Mouse (Mus musculus): ENCODE data around the gene Pip5k1c. TPM values are rescaled to one million over a fixed set of nuclear protein-coding genes. Genes with fewer than 3 reads are reported as not detected.
A peak's percentile ranks its signal among the peaks of the same experiment; 100 is the strongest.

Pip5k1c gene
- polyA plus RNA-seq, 1 experiment from 2014 or later = 74.9 TPM

DNA sequence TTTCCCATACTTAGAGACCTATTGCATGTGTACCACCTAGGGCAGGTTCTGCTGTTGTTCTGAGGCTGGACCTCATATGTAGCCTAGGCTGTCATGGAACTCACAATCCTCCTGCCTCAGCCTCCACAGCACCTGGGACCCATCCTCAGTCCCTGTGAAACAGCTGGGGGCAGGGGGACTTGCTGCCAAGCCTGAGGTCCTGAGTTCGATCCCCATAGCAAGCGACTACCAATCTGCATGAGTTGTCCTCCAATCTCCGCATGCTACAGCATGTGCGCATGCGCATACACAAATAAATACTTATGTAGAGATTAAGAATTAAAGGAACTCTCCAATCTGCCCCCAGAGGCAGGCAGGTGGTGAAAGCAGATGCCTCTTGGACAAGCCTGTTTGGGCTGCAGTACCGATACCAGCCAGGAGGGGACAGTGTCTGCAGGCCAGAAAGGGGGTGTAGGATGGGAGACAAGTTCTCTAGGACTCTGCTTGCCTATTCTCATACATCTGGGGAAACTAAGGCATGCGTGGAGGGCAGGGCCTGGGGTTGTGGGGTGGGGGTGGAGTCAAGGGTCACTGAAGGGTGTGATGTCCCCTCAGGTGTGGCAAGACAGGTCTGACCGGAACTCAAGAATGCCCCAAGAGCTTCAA is 5.1 kb upstream of the Pip5k1c start:
- WGBS = 60% methylated on average over 8 of the region's 8 CpGs
- no peak overlapping the region for H3K4me3 ChIP-seq (ENCODE audit: low read depth, low read length)

GRCm38 (mm10) chr10:81288601-81289000 is 4.2 kb upstream of the Pip5k1c start:
- H3K4me1 ChIP-seq (replicated peaks; ENCODE audit: control insufficient read depth, insufficient read depth, low read length) = peaks cover 7% of the 10 kb centered on the region; the same call in 1 of the 2 replicates
- H3K27me3 ChIP-seq (ENCODE audit: control insufficient read depth, insufficient read depth, low read length) = peaks cover 31% of the 10 kb centered on the region
- no peak overlapping the region for H3K27ac ChIP-seq (ENCODE audit: low read depth, low read length)
- H3K4me2 ChIP-seq (ENCODE audit: low read depth, low read length, severe bottlenecking) = no peak overlapping the region
- DNase-seq (ENCODE audit: low spot score) = no peak
- H3K36me3 ChIP-seq (ENCODE audit: control insufficient read depth, insufficient read depth, low read length) = no peaks in the 10 kb centered on the region
- ATAC-seq (replicated peaks; ENCODE audit: low FRiP score) = no peak
- no peak overlapping the region for H3K4me3 ChIP-seq (ENCODE audit: low read depth, low read length)
- 34% methylated on average over 6 of the region's 6 CpGs for WGBS
- no peak overlapping the region; the same call in 1 of the 2 replicates for H3K9ac ChIP-seq (ENCODE audit: low read length)
- no peaks in the 10 kb centered on the region for H3K9me3 ChIP-seq (ENCODE audit: control insufficient read depth, low read length)

More for the DNA sequence above, 5.1 kb upstream of the Pip5k1c start:
- Histone ChIP-seq H3K27ac (ENCODE audit: low read depth, low read length) (no peak overlapping the region), H3K9ac (ENCODE audit: low read length) (no peak overlapping the region), H3K36me3 (ENCODE audit: control insufficient read depth, insufficient read depth, low read length) (no peaks in the 10 kb centered on the region), H3K4me1 (replicated peaks; ENCODE audit: control insufficient read depth, insufficient read depth, low read length) (peaks cover 5% of the 10 kb centered on the region; the same call in 1 of the 2 replicates), H3K9me3 (ENCODE audit: control insufficient read depth, low read length) (no peaks in the 10 kb centered on the region), H3K4me2 (ENCODE audit: low read depth, low read length, severe bottlenecking) (no peak overlapping the region), H3K27me3 (ENCODE audit: control insufficient read depth, insufficient read depth, low read length) (peaks cover 32% of the 10 kb centered on the region)
- DNase-seq (ENCODE audit: low spot score) = peak; percentile 79
- ATAC-seq (replicated peaks; ENCODE audit: low FRiP score) = no peak

DNA sequence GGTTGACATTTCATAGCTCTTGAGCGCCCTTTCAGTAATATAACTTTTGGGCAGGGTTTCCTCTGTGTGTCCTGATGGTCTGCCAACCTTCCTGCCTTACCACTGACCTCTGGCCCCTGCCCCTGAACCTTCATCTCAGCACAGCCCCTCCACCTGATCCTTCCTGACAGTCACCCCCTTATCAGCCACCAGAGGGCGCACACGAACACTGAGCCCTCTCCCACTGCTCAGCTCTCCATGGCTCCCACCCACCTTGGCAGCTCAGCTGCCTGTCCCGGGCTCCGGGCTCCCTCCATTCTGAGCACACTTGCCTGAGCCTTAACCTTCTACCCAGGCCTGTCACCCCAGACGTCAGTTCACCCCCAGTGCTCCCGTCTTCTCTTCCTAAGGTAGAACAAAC is 3.5 kb upstream of the Pip5k1c start:
- H3K27ac ChIP-seq (ENCODE audit: low read depth, low read length) = no peak overlapping the region
- H3K36me3 ChIP-seq (ENCODE audit: control insufficient read depth, insufficient read depth, low read length) = no peaks in the 10 kb centered on the region
- H3K9me3 ChIP-seq (ENCODE audit: control insufficient read depth, low read length) = no peaks in the 10 kb centered on the region
- ATAC-seq (replicated peaks; ENCODE audit: low FRiP score) (no peak), DNase-seq (ENCODE audit: low spot score) (peak; percentile 82)
- WGBS = 6% methylated on average over 7 of the region's 7 CpGs
- H3K4me3 ChIP-seq (ENCODE audit: low read depth, low read length) = no peak overlapping the region
- peaks cover 29% of the 10 kb centered on the region for H3K27me3 ChIP-seq (ENCODE audit: control insufficient read depth, insufficient read depth, low read length)
- H3K9ac ChIP-seq (ENCODE audit: low read length) = no peak overlapping the region
- peaks cover 13% of the 10 kb centered on the region; the same call in 1 of the 2 replicates for H3K4me1 ChIP-seq (replicated peaks; ENCODE audit: control insufficient read depth, insufficient read depth, low read length)
- no peak overlapping the region for H3K4me2 ChIP-seq (ENCODE audit: low read depth, low read length, severe bottlenecking)

GRCm38 (mm10) chr10:81289811-81290210 is 3.0 kb upstream of the Pip5k1c start:
- Histone ChIP-seq H3K27ac (ENCODE audit: low read depth, low read length) (no peak overlapping the region), H3K4me3 (ENCODE audit: low read depth, low read length) (no peak overlapping the region), H3K4me2 (ENCODE audit: low read depth, low read length, severe bottlenecking) (no peak overlapping the region), H3K36me3 (ENCODE audit: control insufficient read depth, insufficient read depth, low read length) (no peaks in the 10 kb centered on the region), H3K9me3 (ENCODE audit: control insufficient read depth, low read length) (no peaks in the 10 kb centered on the region), H3K4me1 (replicated peaks; ENCODE audit: control insufficient read depth, insufficient read depth, low read length) (peaks cover 17% of the 10 kb centered on the region; the same call in 1 of the 2 replicates), H3K9ac (ENCODE audit: low read length) (no peak overlapping the region), H3K27me3 (ENCODE audit: control insufficient read depth, insufficient read depth, low read length) (peaks cover 26% of the 10 kb centered on the region)
- no peak for ATAC-seq (replicated peaks; ENCODE audit: low FRiP score)
- 62% methylated on average over 14 of the region's 14 CpGs for WGBS
- DNase-seq (ENCODE audit: low spot score) = no peak

GRCm38 (mm10) chr10:81290698-81291460 is 1.9 kb upstream of the Pip5k1c start:
- H3K4me1 ChIP-seq (replicated peaks; ENCODE audit: control insufficient read depth, insufficient read depth, low read length) = peaks cover 18% of the 10 kb centered on the region; the same call in 1 of the 2 replicates
- 13% methylated on average over 24 of the region's 24 CpGs for WGBS
- no peak overlapping the region for H3K4me3 ChIP-seq (ENCODE audit: low read depth, low read length)
- no peak overlapping the region for H3K4me2 ChIP-seq (ENCODE audit: low read depth, low read length, severe bottlenecking)
- H3K27me3 ChIP-seq (ENCODE audit: control insufficient read depth, insufficient read depth, low read length) = peaks cover 20% of the 10 kb centered on the region
- DNase-seq (ENCODE audit: low spot score) (no peak), ATAC-seq (replicated peaks; ENCODE audit: low FRiP score) (no peak)
- H3K9ac ChIP-seq (ENCODE audit: low read length) = no peak overlapping the region
- no peaks in the 10 kb centered on the region for H3K9me3 ChIP-seq (ENCODE audit: control insufficient read depth, low read length)
- H3K27ac ChIP-seq (ENCODE audit: low read depth, low read length) = no peak overlapping the region
- no peaks in the 10 kb centered on the region for H3K36me3 ChIP-seq (ENCODE audit: control insufficient read depth, insufficient read depth, low read length)

DNA sequence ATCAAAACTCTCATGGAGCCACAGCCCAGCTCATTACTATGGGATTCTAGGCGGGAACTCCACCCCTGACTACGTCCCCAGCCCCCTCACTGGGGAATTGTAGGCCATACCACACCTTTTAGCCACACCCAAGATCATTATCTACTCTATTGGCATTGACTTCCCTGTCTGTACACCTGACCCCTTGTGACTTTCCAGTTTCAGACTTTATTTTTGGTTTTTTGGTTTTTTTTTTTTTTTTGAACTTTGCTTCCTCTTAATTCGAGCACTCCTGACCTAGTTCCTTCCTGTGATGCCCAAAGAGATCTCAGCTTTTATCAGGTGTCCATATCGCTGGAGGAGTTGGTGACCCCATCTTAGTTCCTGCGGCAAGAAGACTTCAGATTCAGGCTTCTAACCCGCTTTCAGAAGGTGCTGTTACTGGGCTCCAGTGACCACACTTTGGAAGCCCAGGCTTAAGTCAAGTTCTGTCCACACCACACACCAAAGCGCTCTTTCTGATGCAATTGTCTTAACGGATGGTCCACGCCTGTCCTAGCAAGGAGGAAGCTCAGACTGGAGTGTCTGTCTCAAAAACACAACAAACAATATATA is 1.2 kb upstream of the Pip5k1c start, which contains the start of gene Tjp3:
TSS of gene Tjp3 (minus strand) at position 71 of the 594 bp plus-strand sequence.
- DNase-seq (ENCODE audit: low spot score) (no peak), ATAC-seq (replicated peaks; ENCODE audit: low FRiP score) (no peak)
- H3K36me3 ChIP-seq (ENCODE audit: control insufficient read depth, insufficient read depth, low read length) = no peaks in the 10 kb centered on the region
- no peak within 1 kb of the TSS for H3K27ac ChIP-seq (ENCODE audit: low read depth, low read length)
- no peak within 1 kb of the TSS for H3K9ac ChIP-seq (ENCODE audit: low read length)
- H3K9me3 ChIP-seq (ENCODE audit: control insufficient read depth, low read length) = no peaks in the 10 kb centered on the region
- H3K27me3 ChIP-seq (ENCODE audit: control insufficient read depth, insufficient read depth, low read length) = peaks cover 20% of the 10 kb centered on the region
- 81% methylated on average over 9 of the region's 9 CpGs for WGBS
- no peak within 1 kb of the TSS for H3K4me2 ChIP-seq (ENCODE audit: low read depth, low read length, severe bottlenecking)
- peak within 1 kb of the TSS; percentile 82; the same call in 1 of the 2 replicates for H3K4me3 ChIP-seq (ENCODE audit: low read depth, low read length)
- H3K4me1 ChIP-seq (replicated peaks; ENCODE audit: control insufficient read depth, insufficient read depth, low read length) = peaks cover 18% of the 10 kb centered on the region; the same call in 1 of the 2 replicates

- no peak for DNase-seq (ENCODE audit: low spot score)
- Histone ChIP-seq H3K9ac (ENCODE audit: low read length) (peak overlapping the region; percentile 90), H3K4me3 (ENCODE audit: low read depth, low read length) (peak overlapping the region; percentile 82), H3K4me2 (ENCODE audit: low read depth, low read length, severe bottlenecking) (peak overlapping the region; percentile 95), H3K27ac (ENCODE audit: low read depth, low read length) (peak overlapping the region; percentile 65; the same call in 1 of the 2 replicates), H3K27me3 (ENCODE audit: control insufficient read depth, insufficient read depth, low read length) (peaks cover 20% of the 10 kb centered on the region), H3K9me3 (ENCODE audit: control insufficient read depth, low read length) (no peaks in the 10 kb centered on the region), H3K4me1 (replicated peaks; ENCODE audit: control insufficient read depth, insufficient read depth, low read length) (peaks cover 20% of the 10 kb centered on the region; the same call in 1 of the 2 replicates), H3K36me3 (ENCODE audit: control insufficient read depth, insufficient read depth, low read length) (no peaks in the 10 kb centered on the region)
- ATAC-seq (replicated peaks; ENCODE audit: low FRiP score) = peak; percentile 1; the same call in 1 of the 2 replicates
- 6% methylated on average over 25 of the region's 25 CpGs for WGBS
Measured at GRCm38 (mm10) chr10:81293334-81294030, 719 bp downstream of the Pip5k1c start.

DNA sequence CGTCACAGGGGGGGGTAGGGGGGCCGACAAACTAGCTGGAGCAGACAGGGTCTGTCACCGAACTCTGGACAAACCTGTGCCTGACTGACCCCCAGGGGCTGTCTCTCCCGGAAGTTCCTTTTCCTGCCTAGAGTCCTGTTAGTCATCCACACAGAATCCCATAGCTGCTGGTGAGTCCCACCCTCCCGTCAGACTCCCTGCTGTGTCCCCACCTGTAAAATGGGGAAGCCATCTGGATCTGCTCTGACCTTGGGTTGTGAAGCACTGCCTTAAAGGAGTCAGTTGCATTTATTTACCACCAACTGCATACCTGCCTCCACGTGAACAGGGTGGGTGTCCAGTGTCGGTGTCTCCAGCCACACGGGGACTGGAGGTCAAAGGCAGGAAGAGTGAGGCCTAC is 1.7 kb downstream of the Pip5k1c start:
- Histone ChIP-seq H3K9ac (ENCODE audit: low read length) (peak overlapping the region; percentile 8; the same call in 1 of the 2 replicates), H3K9me3 (ENCODE audit: control insufficient read depth, low read length) (no peaks in the 10 kb centered on the region), H3K4me2 (ENCODE audit: low read depth, low read length, severe bottlenecking) (peak overlapping the region; percentile 95), H3K27ac (ENCODE audit: low read depth, low read length) (no peak overlapping the region), H3K4me3 (ENCODE audit: low read depth, low read length) (peak overlapping the region; percentile 5; the same call in 1 of the 2 replicates), H3K4me1 (replicated peaks; ENCODE audit: control insufficient read depth, insufficient read depth, low read length) (peaks cover 20% of the 10 kb centered on the region; the same call in 1 of the 2 replicates), H3K36me3 (ENCODE audit: control insufficient read depth, insufficient read depth, low read length) (no peaks in the 10 kb centered on the region), H3K27me3 (ENCODE audit: control insufficient read depth, insufficient read depth, low read length) (peaks cover 19% of the 10 kb centered on the region)
- DNase-seq (ENCODE audit: low spot score) (no peak), ATAC-seq (replicated peaks; ENCODE audit: low FRiP score) (no peak)
- 70% methylated on average over 8 of the region's 8 CpGs for WGBS

All from forebrain, embryonic 11.5 days (tissue).